Mouse (Mus musculus): ENCODE measurements at regions not wholly inside any gene's neighbourhood (a gene's known extent, or its start where the extent isn't known, plus 50 kb on each side); places are given as distances from the start of the nearest gene placed in this dataset.

- Histone ChIP-seq H3K36me3 (ENCODE audit: control insufficient read depth, insufficient read depth, low read length) (no peaks in the 10 kb centered on the region), H3K27me3 (ENCODE audit: control insufficient read depth, insufficient read depth, low read length) (no peaks in the 10 kb centered on the region), H3K4me2 (ENCODE audit: low read depth, severe bottlenecking) (no peak overlapping the region), H3K27ac (replicated peaks; ENCODE audit: low read depth, low read length) (no peak overlapping the region), H3K4me3 (ENCODE audit: low read depth, low read length) (no peak overlapping the region), H3K9me3 (ENCODE audit: control insufficient read depth, low read length) (no peaks in the 10 kb centered on the region), H3K4me1 (ENCODE audit: control insufficient read depth, insufficient read depth, low read length) (no peaks in the 10 kb centered on the region), H3K9ac (ENCODE audit: low read length) (no peak overlapping the region)
- DNase-seq (ENCODE audit: low spot score) (no peak), ATAC-seq (ENCODE audit: insufficient number of reproducible peaks, low FRiP score, low TSS enrichment, low read depth) (no peak)
- 88% methylated on average over 5 of the region's 5 CpGs for WGBS
Measured at GRCm38 (mm10) chr2:79527529-79527928, 70.9 kb upstream of the Cerkl start.

- no peak overlapping the region for H3K9ac ChIP-seq (ENCODE audit: low read length)
- DNase-seq (ENCODE audit: low spot score) (no peak), ATAC-seq (ENCODE audit: insufficient number of reproducible peaks, low FRiP score, low TSS enrichment, low read depth) (no peak)
- 80% methylated on average over 18 of the region's 18 CpGs for WGBS
- H3K27ac ChIP-seq (replicated peaks; ENCODE audit: low read depth, low read length): no peak overlapping the region
- no peak overlapping the region for H3K4me3 ChIP-seq (ENCODE audit: low read depth, low read length)
- H3K36me3 ChIP-seq (ENCODE audit: control insufficient read depth, insufficient read depth, low read length): no peaks in the 10 kb centered on the region
- H3K27me3 ChIP-seq (ENCODE audit: control insufficient read depth, insufficient read depth, low read length): no peaks in the 10 kb centered on the region
- H3K4me2 ChIP-seq (ENCODE audit: low read depth, severe bottlenecking): no peak overlapping the region
- no peaks in the 10 kb centered on the region for H3K9me3 ChIP-seq (ENCODE audit: control insufficient read depth, low read length)
- H3K4me1 ChIP-seq (ENCODE audit: control insufficient read depth, insufficient read depth, low read length): no peaks in the 10 kb centered on the region
Measured at GRCm38 (mm10) chr2:79528347-79528990, 71.9 kb upstream of the Cerkl start.

GRCm38 (mm10) chr2:79529185-79529584, 72.6 kb upstream of the Cerkl start:
- Histone ChIP-seq H3K4me2 (ENCODE audit: low read depth, severe bottlenecking) (no peak overlapping the region), H3K36me3 (ENCODE audit: control insufficient read depth, insufficient read depth, low read length) (no peaks in the 10 kb centered on the region), H3K9ac (ENCODE audit: low read length) (no peak overlapping the region), H3K9me3 (ENCODE audit: control insufficient read depth, low read length) (no peaks in the 10 kb centered on the region), H3K4me3 (ENCODE audit: low read depth, low read length) (no peak overlapping the region), H3K27me3 (ENCODE audit: control insufficient read depth, insufficient read depth, low read length) (no peaks in the 10 kb centered on the region), H3K4me1 (ENCODE audit: control insufficient read depth, insufficient read depth, low read length) (no peaks in the 10 kb centered on the region), H3K27ac (replicated peaks; ENCODE audit: low read depth, low read length) (no peak overlapping the region)
- no peak for ATAC-seq (ENCODE audit: insufficient number of reproducible peaks, low FRiP score, low TSS enrichment, low read depth)
- 63% methylated on average over 2 of the region's 2 CpGs for WGBS
- DNase-seq (ENCODE audit: low spot score): no peak

- Histone ChIP-seq H3K36me3 (ENCODE audit: control insufficient read depth, insufficient read depth, low read length) (no peaks in the 10 kb centered on the region), H3K27me3 (ENCODE audit: control insufficient read depth, insufficient read depth, low read length) (no peaks in the 10 kb centered on the region), H3K9me3 (ENCODE audit: control insufficient read depth, low read length) (no peaks in the 10 kb centered on the region), H3K4me2 (ENCODE audit: low read depth, severe bottlenecking) (no peak overlapping the region), H3K4me1 (ENCODE audit: control insufficient read depth, insufficient read depth, low read length) (no peaks in the 10 kb centered on the region), H3K9ac (ENCODE audit: low read length) (no peak overlapping the region), H3K27ac (replicated peaks; ENCODE audit: low read depth, low read length) (no peak overlapping the region), H3K4me3 (ENCODE audit: low read depth, low read length) (no peak overlapping the region)
- no peak for DNase-seq (ENCODE audit: low spot score)
- WGBS: 58% methylated on average over 3 of the region's 3 CpGs
- ATAC-seq (ENCODE audit: insufficient number of reproducible peaks, low FRiP score, low TSS enrichment, low read depth): no peak
Measured at GRCm38 (mm10) chr2:79532610-79533160, 76.1 kb upstream of the Cerkl start.

- no peak for ATAC-seq (ENCODE audit: insufficient number of reproducible peaks, low FRiP score, low TSS enrichment, low read depth)
- no peak overlapping the region for H3K4me2 ChIP-seq (ENCODE audit: low read depth, severe bottlenecking)
- no peak overlapping the region for H3K27ac ChIP-seq (replicated peaks; ENCODE audit: low read depth, low read length)
- WGBS: 87% methylated on average over 5 of the region's 5 CpGs
- H3K4me1 ChIP-seq (ENCODE audit: control insufficient read depth, insufficient read depth, low read length): no peaks in the 10 kb centered on the region
- H3K4me3 ChIP-seq (ENCODE audit: low read depth, low read length): no peak overlapping the region
- no peak overlapping the region for H3K9ac ChIP-seq (ENCODE audit: low read length)
- H3K36me3 ChIP-seq (ENCODE audit: control insufficient read depth, insufficient read depth, low read length): no peaks in the 10 kb centered on the region
- no peaks in the 10 kb centered on the region for H3K9me3 ChIP-seq (ENCODE audit: control insufficient read depth, low read length)
- H3K27me3 ChIP-seq (ENCODE audit: control insufficient read depth, insufficient read depth, low read length): no peaks in the 10 kb centered on the region
- DNase-seq (ENCODE audit: low spot score): no peak
Measured at GRCm38 (mm10) chr2:79537126-79537875, 80.7 kb upstream of the Cerkl start.

- Histone ChIP-seq H3K27ac (replicated peaks; ENCODE audit: low read depth, low read length) (no peak overlapping the region), H3K36me3 (ENCODE audit: control insufficient read depth, insufficient read depth, low read length) (no peaks in the 10 kb centered on the region), H3K4me1 (ENCODE audit: control insufficient read depth, insufficient read depth, low read length) (no peaks in the 10 kb centered on the region), H3K4me2 (ENCODE audit: low read depth, severe bottlenecking) (no peak overlapping the region), H3K9ac (ENCODE audit: low read length) (no peak overlapping the region), H3K27me3 (ENCODE audit: control insufficient read depth, insufficient read depth, low read length) (no peaks in the 10 kb centered on the region), H3K9me3 (ENCODE audit: control insufficient read depth, low read length) (no peaks in the 10 kb centered on the region), H3K4me3 (ENCODE audit: low read depth, low read length) (no peak overlapping the region)
- DNase-seq (ENCODE audit: low spot score) (no peak), ATAC-seq (ENCODE audit: insufficient number of reproducible peaks, low FRiP score, low TSS enrichment, low read depth) (no peak)
- 88% methylated on average over 8 of the region's 8 CpGs for WGBS
Measured at GRCm38 (mm10) chr2:79540384-79540783, 83.8 kb upstream of the Cerkl start.

- no peaks in the 10 kb centered on the region for H3K27me3 ChIP-seq (ENCODE audit: control insufficient read depth, insufficient read depth, low read length)
- 69% methylated on average over 6 of the region's 6 CpGs for WGBS
- ATAC-seq (ENCODE audit: insufficient number of reproducible peaks, low FRiP score, low TSS enrichment, low read depth): no peak
Measured at GRCm38 (mm10) chr2:79542191-79542980, 85.8 kb upstream of the Cerkl start.

GRCm38 (mm10) chr2:79543456-79543855, 86.9 kb upstream of the Cerkl start:
- ATAC-seq (ENCODE audit: insufficient number of reproducible peaks, low FRiP score, low TSS enrichment, low read depth) (no peak), DNase-seq (ENCODE audit: low spot score) (no peak)
- H3K36me3 ChIP-seq (ENCODE audit: control insufficient read depth, insufficient read depth, low read length): no peaks in the 10 kb centered on the region
- no peaks in the 10 kb centered on the region for H3K4me1 ChIP-seq (ENCODE audit: control insufficient read depth, insufficient read depth, low read length)
- H3K27me3 ChIP-seq (ENCODE audit: control insufficient read depth, insufficient read depth, low read length): no peaks in the 10 kb centered on the region
- H3K9ac ChIP-seq (ENCODE audit: low read length): no peak overlapping the region
- no peak overlapping the region for H3K4me2 ChIP-seq (ENCODE audit: low read depth, severe bottlenecking)
- 80% methylated on average over 5 of the region's 5 CpGs for WGBS
- H3K27ac ChIP-seq (replicated peaks; ENCODE audit: low read depth, low read length): no peak overlapping the region
- H3K4me3 ChIP-seq (ENCODE audit: low read depth, low read length): no peak overlapping the region
- H3K9me3 ChIP-seq (ENCODE audit: control insufficient read depth, low read length): no peaks in the 10 kb centered on the region

More at GRCm38 (mm10) chr2:79542191-79542980, 85.8 kb upstream of the Cerkl start:
- Histone ChIP-seq H3K4me3 (ENCODE audit: low read depth, low read length) (no peak overlapping the region), H3K9me3 (ENCODE audit: control insufficient read depth, low read length) (no peaks in the 10 kb centered on the region), H3K9ac (ENCODE audit: low read length) (no peak overlapping the region), H3K27ac (replicated peaks; ENCODE audit: low read depth, low read length) (no peak overlapping the region), H3K4me2 (ENCODE audit: low read depth, severe bottlenecking) (no peak overlapping the region), H3K4me1 (ENCODE audit: control insufficient read depth, insufficient read depth, low read length) (no peaks in the 10 kb centered on the region), H3K36me3 (ENCODE audit: control insufficient read depth, insufficient read depth, low read length) (no peaks in the 10 kb centered on the region)
- no peak for DNase-seq (ENCODE audit: low spot score)
